Mouse (Mus musculus): Measurements from ENCODE around the gene Myo1g. TPM values are rescaled to one million over a fixed set of nuclear protein-coding genes. Genes with fewer than 3 reads are reported as not detected.

Gene Myo1g
- total RNA-seq (2021) (1 to 10 TPM; 1.4 TPM), polyA plus RNA-seq (2012; rRNA removed) (4.1 and 7.2 TPM in 2 replicates)
- long read RNA-seq, partial matches to known transcripts: 1 of 1 reads
- long read RNA-seq, other reads (novel, unspliced or antisense): 0 of 1 reads

GRCm38 (mm10) chr11:6520507-6521173, at the start of gene Myo1g:
TSS of gene Myo1g (minus strand) at chr11:6520965.
- 67% methylated on average over 7 of the region's 7 CpGs for WGBS
- intact Hi-C loops (cut with DNase I): no loop called here
- H3K4me3 ChIP-seq: no peak within 1 kb of the TSS
- no peak within 1 kb of the TSS for H3K9ac ChIP-seq (ENCODE audit: low read depth, low read length)
- TF ChIP-seq CTCF (IDR thresholded peaks at IDR 0.05): no peak
- no peak for TF ChIP-seq EP300 (IDR thresholded peaks at IDR 0.05; ENCODE audit: insufficient read depth, low read depth, low read length)
- TF ChIP-seq POLR2A (IDR thresholded peaks at IDR 0.05; ENCODE audit: insufficient read depth, low read depth, low read length): no peak
- H3K79me2 ChIP-seq (replicated peaks; ENCODE audit: control insufficient read depth, insufficient read depth, low read length): no peaks in the 10 kb centered on the region
- no peak within 1 kb of the TSS for H3K27ac ChIP-seq
- no peaks in the 10 kb centered on the region for H3K27me3 ChIP-seq (ENCODE audit: control insufficient read depth, insufficient read depth, low read length)
- peak; percentile 31 to 63 for DNase-seq
- H3K36me3 ChIP-seq (ENCODE audit: control insufficient read depth, insufficient read depth, low read length): no peaks in the 10 kb centered on the region
- H3K4me1 ChIP-seq (ENCODE audit: control insufficient read depth, insufficient read depth, low read length): no peaks in the 10 kb centered on the region

- H3K27ac ChIP-seq: no peak overlapping the region
- TF ChIP-seq POLR2A (IDR thresholded peaks at IDR 0.05; ENCODE audit: insufficient read depth, low read depth, low read length): no peak
- no peak for TF ChIP-seq CTCF (IDR thresholded peaks at IDR 0.05)
- TF ChIP-seq EP300 (IDR thresholded peaks at IDR 0.05; ENCODE audit: insufficient read depth, low read depth, low read length): no peak
- DNase-seq: no peak
- 50% methylated on average over 3 of the region's 3 CpGs for WGBS
- H3K9ac ChIP-seq (ENCODE audit: low read depth, low read length): no peak overlapping the region
- intact Hi-C loops (cut with DNase I): no loop called here
- H3K36me3 ChIP-seq (ENCODE audit: control insufficient read depth, insufficient read depth, low read length): no peaks in the 10 kb centered on the region
- peaks cover 9% of the 10 kb centered on the region for H3K4me1 ChIP-seq (ENCODE audit: control insufficient read depth, insufficient read depth, low read length)
- no peaks in the 10 kb centered on the region; the same call in 1 of the 2 replicates for H3K79me2 ChIP-seq (replicated peaks; ENCODE audit: control insufficient read depth, insufficient read depth, low read length)
- no peak overlapping the region for H3K4me3 ChIP-seq
- H3K27me3 ChIP-seq (ENCODE audit: control insufficient read depth, insufficient read depth, low read length): no peaks in the 10 kb centered on the region
These were observed 48.6 kb upstream of the Myo1g start for GRCm38 (mm10) chr11:6569410-6569777.

GRCm38 (mm10) chr11:6568584-6569409, 48.0 kb upstream of the Myo1g start:
- Histone ChIP-seq H3K27ac (peak overlapping the region; percentile 23), H3K4me1 (ENCODE audit: control insufficient read depth, insufficient read depth, low read length) (peaks cover 9% of the 10 kb centered on the region), H3K27me3 (ENCODE audit: control insufficient read depth, insufficient read depth, low read length) (no peaks in the 10 kb centered on the region), H3K79me2 (replicated peaks; ENCODE audit: control insufficient read depth, insufficient read depth, low read length) (peaks cover 2% of the 10 kb centered on the region), H3K9ac (ENCODE audit: low read depth, low read length) (no peak overlapping the region), H3K36me3 (ENCODE audit: control insufficient read depth, insufficient read depth, low read length) (peaks cover 4% of the 10 kb centered on the region; the same call in 1 of the 2 replicates), H3K4me3 (no peak overlapping the region)
- TF ChIP-seq CTCF (IDR thresholded peaks at IDR 0.05) (peak; percentile 50), POLR2A (IDR thresholded peaks at IDR 0.05; ENCODE audit: insufficient read depth, low read depth, low read length) (no peak)
- intact Hi-C loops (cut with DNase I): no loop called here
- WGBS: 54% methylated on average over 11 of the region's 11 CpGs
- DNase-seq: peak; percentile 51 to 61

GRCm38 (mm10) chr11:6567951-6568350, 47.2 kb upstream of the Myo1g start:
- H3K36me3 ChIP-seq (ENCODE audit: control insufficient read depth, insufficient read depth, low read length): peaks cover 4% of the 10 kb centered on the region; the same call in 1 of the 2 replicates
- TF ChIP-seq EP300 (IDR thresholded peaks at IDR 0.05; ENCODE audit: insufficient read depth, low read depth, low read length): no peak
- TF ChIP-seq POLR2A (IDR thresholded peaks at IDR 0.05; ENCODE audit: insufficient read depth, low read depth, low read length): no peak
- no peak for TF ChIP-seq CTCF (IDR thresholded peaks at IDR 0.05)
- H3K79me2 ChIP-seq (replicated peaks; ENCODE audit: control insufficient read depth, insufficient read depth, low read length): peaks cover 4% of the 10 kb centered on the region
- peaks cover 12% of the 10 kb centered on the region for H3K4me1 ChIP-seq (ENCODE audit: control insufficient read depth, insufficient read depth, low read length)
- peak overlapping the region; percentile 23; the same call in 1 of the 2 replicates for H3K27ac ChIP-seq
- H3K4me3 ChIP-seq: no peak overlapping the region
- intact Hi-C loops (cut with DNase I): no loop called here
- H3K27me3 ChIP-seq (ENCODE audit: control insufficient read depth, insufficient read depth, low read length): no peaks in the 10 kb centered on the region
- DNase-seq: no peak
- 45% methylated on average over 8 of the region's 8 CpGs for WGBS
- H3K9ac ChIP-seq (ENCODE audit: low read depth, low read length): no peak overlapping the region

- Histone ChIP-seq H3K4me1 (ENCODE audit: control insufficient read depth, insufficient read depth, low read length) (peaks cover 12% of the 10 kb centered on the region), H3K9ac (ENCODE audit: low read depth, low read length) (no peak overlapping the region), H3K27me3 (ENCODE audit: control insufficient read depth, insufficient read depth, low read length) (no peaks in the 10 kb centered on the region), H3K79me2 (replicated peaks; ENCODE audit: control insufficient read depth, insufficient read depth, low read length) (peaks cover 4% of the 10 kb centered on the region), H3K4me3 (no peak overlapping the region), H3K36me3 (ENCODE audit: control insufficient read depth, insufficient read depth, low read length) (peaks cover 4% of the 10 kb centered on the region; the same call in 1 of the 2 replicates), H3K27ac (no peak overlapping the region)
- no peak for DNase-seq
- intact Hi-C loops (cut with DNase I): no loop called here
- no peak for TF ChIP-seq CTCF (IDR thresholded peaks at IDR 0.05)
- no peak for TF ChIP-seq EP300 (IDR thresholded peaks at IDR 0.05; ENCODE audit: insufficient read depth, low read depth, low read length)
- no peak for TF ChIP-seq POLR2A (IDR thresholded peaks at IDR 0.05; ENCODE audit: insufficient read depth, low read depth, low read length)
- 73% methylated on average over 4 of the region's 4 CpGs for WGBS
These were observed 45.7 kb upstream of the Myo1g start for GRCm38 (mm10) chr11:6566496-6566895.

All from heart, adult 2 months (tissue).